Mouse (Mus musculus): ENCODE measurements around the gene R3hdm4. TPM values are rescaled to one million over a fixed set of nuclear protein-coding genes. Genes with fewer than 3 reads are reported as not detected.
A peak's percentile ranks its signal among the peaks of the same experiment; 100 is the strongest.

R3hdm4 gene
- polyA plus RNA-seq, 1 experiment from 2014 or later, result 95.6 TPM

- H3K9me3 ChIP-seq, result no peaks in the 10 kb centered on the region
- H3K27ac ChIP-seq (replicated peaks), result no peak overlapping the region
- H3K4me2 ChIP-seq, result no peak overlapping the region
- WGBS, result 91% methylated on average over 23 of the region's 23 CpGs
- H3K4me3 ChIP-seq, result no peak overlapping the region
- H3K9ac ChIP-seq, result no peak overlapping the region
- peaks cover 45% of the 10 kb centered on the region for H3K4me1 ChIP-seq
- peaks cover 88% of the 10 kb centered on the region for H3K36me3 ChIP-seq
- ATAC-seq (ENCODE audit: extremely low read depth, insufficient number of reproducible peaks, low FRiP score, low TSS enrichment), result no peak
- no peaks in the 10 kb centered on the region for H3K27me3 ChIP-seq (replicated peaks)
These were observed 58.8 kb downstream of the R3hdm4 start for GRCm38 (mm10) chr10:79862049-79862788.

- Histone ChIP-seq H3K4me3 (no peak overlapping the region), H3K4me1 (peaks cover 52% of the 10 kb centered on the region), H3K27me3 (replicated peaks) (no peaks in the 10 kb centered on the region), H3K9me3 (no peaks in the 10 kb centered on the region), H3K4me2 (no peak overlapping the region), H3K9ac (no peak overlapping the region), H3K36me3 (peaks cover 95% of the 10 kb centered on the region), H3K27ac (replicated peaks) (no peak overlapping the region)
- WGBS, result 81% methylated on average over 25 of the region's 25 CpGs
- no peak for ATAC-seq (ENCODE audit: extremely low read depth, insufficient number of reproducible peaks, low FRiP score, low TSS enrichment)
These were observed 59.6 kb downstream of the R3hdm4 start for GRCm38 (mm10) chr10:79861230-79862048.

- ATAC-seq (ENCODE audit: extremely low read depth, insufficient number of reproducible peaks, low FRiP score, low TSS enrichment), result no peak
- H3K4me3 ChIP-seq, result no peak overlapping the region
- H3K4me2 ChIP-seq, result no peak overlapping the region
- peaks cover 90% of the 10 kb centered on the region for H3K36me3 ChIP-seq
- WGBS, result 91% methylated on average over 26 of the region's 26 CpGs
- H3K27ac ChIP-seq (replicated peaks), result no peak overlapping the region
- no peaks in the 10 kb centered on the region for H3K27me3 ChIP-seq (replicated peaks)
- peaks cover 54% of the 10 kb centered on the region for H3K4me1 ChIP-seq
- no peaks in the 10 kb centered on the region for H3K9me3 ChIP-seq
- H3K9ac ChIP-seq, result 0 out of 2 replicates have a peak overlapping the region, but pooled peaks have one; percentile 6
These were observed 60.7 kb downstream of the R3hdm4 start for GRCm38 (mm10) chr10:79860079-79860911.

Small RNAs within 50 kb of the gene (microRNA-seq; reads per million reads assigned to microRNA genes)
- gene Mir6910, result 0.61 reads per million

Other genes with a start within 250 kb of the R3hdm4 start
- 122 and 136 TPM in 2 replicates for gene Cdc34, start 239.0 kb downstream of the R3hdm4 start, polyA plus RNA-seq (2015; fragmentation: Nextera tagmentation; extraction: Ambion mirVana)
- 0.67 and 1.0 TPM in 2 replicates for gene Gzmm, start 232.2 kb downstream of the R3hdm4 start, polyA plus RNA-seq (2015; fragmentation: Nextera tagmentation; extraction: Ambion mirVana)
- 1,093 and 1,212 TPM in 2 replicates for gene Bsg, start 216.7 kb downstream of the R3hdm4 start, polyA plus RNA-seq (2015; fragmentation: Nextera tagmentation; extraction: Ambion mirVana)
- 0.06 and 0.09 TPM in 2 replicates for gene Hcn2, start 204.6 kb downstream of the R3hdm4 start, polyA plus RNA-seq (2015; fragmentation: Nextera tagmentation; extraction: Ambion mirVana)
- gene Polrmt, start 174.6 kb downstream of the R3hdm4 start, polyA plus RNA-seq (2015; fragmentation: Nextera tagmentation; extraction: Ambion mirVana), result 30.2 and 30.9 TPM in 2 replicates
- gene Fgf22, start 166.1 kb downstream of the R3hdm4 start, polyA plus RNA-seq (2015; fragmentation: Nextera tagmentation; extraction: Ambion mirVana), result 0.17 TPM in 1 of 2 replicates, not detected in the other
- gene Rnf126, start 154.3 kb downstream of the R3hdm4 start, polyA plus RNA-seq (2015; fragmentation: Nextera tagmentation; extraction: Ambion mirVana), result 61.4 and 66.3 TPM in 2 replicates
- 23.8 and 27.3 TPM in 2 replicates for gene Fstl3, start 143.9 kb downstream of the R3hdm4 start, polyA plus RNA-seq (2015; fragmentation: Nextera tagmentation; extraction: Ambion mirVana)
- gene Prss57, start 130.2 kb downstream of the R3hdm4 start, polyA plus RNA-seq (2015; fragmentation: Nextera tagmentation; extraction: Ambion mirVana), result 0.51 TPM in 1 of 2 replicates, not detected in the other
- 67.1 and 69.3 TPM in 2 replicates for gene Palm, start 127.6 kb downstream of the R3hdm4 start, polyA plus RNA-seq (2015; fragmentation: Nextera tagmentation; extraction: Ambion mirVana)
- 1.2 and 1.4 TPM in 2 replicates for gene Misp, start 100.2 kb downstream of the R3hdm4 start, polyA plus RNA-seq (2015; fragmentation: Nextera tagmentation; extraction: Ambion mirVana)
- gene Ptbp1, start 66.8 kb downstream of the R3hdm4 start, polyA plus RNA-seq (2015; fragmentation: Nextera tagmentation; extraction: Ambion mirVana), result 122 and 141 TPM in 2 replicates
- gene Prtn3, start 46.7 kb downstream of the R3hdm4 start, polyA plus RNA-seq (2015; fragmentation: Nextera tagmentation; extraction: Ambion mirVana), result 2.5 and 2.6 TPM in 2 replicates
- 15.8 and 16.4 TPM in 2 replicates for gene Plppr3, start 46.6 kb downstream of the R3hdm4 start, polyA plus RNA-seq (2015; fragmentation: Nextera tagmentation; extraction: Ambion mirVana)
- gene Elane, start 35.0 kb downstream of the R3hdm4 start, polyA plus RNA-seq (2015; fragmentation: Nextera tagmentation; extraction: Ambion mirVana), result 0.25 and 0.96 TPM in 2 replicates
- gene Cfd, start 30.4 kb downstream of the R3hdm4 start, polyA plus RNA-seq (2015; fragmentation: Nextera tagmentation; extraction: Ambion mirVana), result not detected in 2 replicates
- gene Med16, start 12.3 kb downstream of the R3hdm4 start, polyA plus RNA-seq (2015; fragmentation: Nextera tagmentation; extraction: Ambion mirVana), result 41.8 and 42.1 TPM in 2 replicates
- gene Gm26602, start 10.4 kb downstream of the R3hdm4 start, polyA plus RNA-seq (2015; fragmentation: Nextera tagmentation; extraction: Ambion mirVana), result 1.7 TPM in 1 of 2 replicates, not detected in the other
- gene Kiss1r, start 4.2 kb downstream of the R3hdm4 start, polyA plus RNA-seq (2015; fragmentation: Nextera tagmentation; extraction: Ambion mirVana), result 0.60 and 0.67 TPM in 2 replicates
- gene Arid3a, start 5.8 kb upstream of the R3hdm4 start, polyA plus RNA-seq (2015; fragmentation: Nextera tagmentation; extraction: Ambion mirVana), result 3.4 and 4.2 TPM in 2 replicates
- gene Wdr18, start 38.9 kb upstream of the R3hdm4 start, polyA plus RNA-seq (2015; fragmentation: Nextera tagmentation; extraction: Ambion mirVana), result 72.4 and 80.9 TPM in 2 replicates
- gene Grin3b, start 49.5 kb upstream of the R3hdm4 start, polyA plus RNA-seq (2015; fragmentation: Nextera tagmentation; extraction: Ambion mirVana), result 0.09 and 0.11 TPM in 2 replicates
- gene Tmem259, start 63.1 kb upstream of the R3hdm4 start, polyA plus RNA-seq (2015; fragmentation: Nextera tagmentation; extraction: Ambion mirVana), result 10.6 and 12.8 TPM in 2 replicates
- 264 and 271 TPM in 2 replicates for gene Cnn2, start 67.4 kb upstream of the R3hdm4 start, polyA plus RNA-seq (2015; fragmentation: Nextera tagmentation; extraction: Ambion mirVana)
- 2.2 and 2.6 TPM in 2 replicates for gene Abca7, start 75.3 kb upstream of the R3hdm4 start, polyA plus RNA-seq (2015; fragmentation: Nextera tagmentation; extraction: Ambion mirVana)
- 5.5 and 6.5 TPM in 2 replicates for gene Arhgap45, start 95.4 kb upstream of the R3hdm4 start, polyA plus RNA-seq (2015; fragmentation: Nextera tagmentation; extraction: Ambion mirVana)
- gene Polr2e, start 118.6 kb upstream of the R3hdm4 start, polyA plus RNA-seq (2015; fragmentation: Nextera tagmentation; extraction: Ambion mirVana), result 149 and 154 TPM in 2 replicates
- gene Gpx4, start 126.0 kb upstream of the R3hdm4 start, polyA plus RNA-seq (2015; fragmentation: Nextera tagmentation; extraction: Ambion mirVana), result 691 and 741 TPM in 2 replicates
- gene Sbno2, start 184.4 kb upstream of the R3hdm4 start, polyA plus RNA-seq (2015; fragmentation: Nextera tagmentation; extraction: Ambion mirVana), result 9.1 and 10.1 TPM in 2 replicates
- gene Stk11, start 194.6 kb upstream of the R3hdm4 start, polyA plus RNA-seq (2015; fragmentation: Nextera tagmentation; extraction: Ambion mirVana), result 12.0 and 13.0 TPM in 2 replicates
- gene Atp5d, start 217.4 kb upstream of the R3hdm4 start, polyA plus RNA-seq (2015; fragmentation: Nextera tagmentation; extraction: Ambion mirVana), result 808 and 893 TPM in 2 replicates
- 1.6 and 2.5 TPM in 2 replicates for gene Cbarp, start 219.6 kb upstream of the R3hdm4 start, polyA plus RNA-seq (2015; fragmentation: Nextera tagmentation; extraction: Ambion mirVana)
- gene Midn, start 227.1 kb upstream of the R3hdm4 start, polyA plus RNA-seq (2015; fragmentation: Nextera tagmentation; extraction: Ambion mirVana), result 15.6 and 15.7 TPM in 2 replicates
- 87.9 and 96.4 TPM in 2 replicates for gene Cirbp, start 244.8 kb upstream of the R3hdm4 start, polyA plus RNA-seq (2015; fragmentation: Nextera tagmentation; extraction: Ambion mirVana)

Data from heart, embryonic 13.5 days (tissue).